Mouse (Mus musculus) cortical plate, adult 2 months (tissue): ENCODE results near the gene Crip2. TPM values are rescaled to one million over a fixed set of nuclear protein-coding genes. Genes with fewer than 3 reads are reported as not detected.

Experiments used
- H3K27ac ChIP-seq: fragments of 200-500 bp; 2 replicates; pipeline ENCODE4 v1.5.1; 2012; ENCODE audit warnings: low read length, control low read depth, inconsistent platforms; ENCODE audit not compliant: insufficient read depth
- H3K4me1 ChIP-seq: fragments of 200-500 bp; 2 replicates; pipeline ENCODE4 v1.6.1; 2011; ENCODE audit warnings: low read length; ENCODE audit not compliant: control insufficient read depth, insufficient read depth
- H3K4me3 ChIP-seq: fragments of 200-500 bp; 2 replicates; pipeline ENCODE4 v1.5.1; 2011; ENCODE audit warnings: mild to moderate bottlenecking, low read length, control low read depth; ENCODE audit not compliant: insufficient read depth
- CTCF ChIP-seq: fragments of 200-500 bp; IDR thresholded peaks from 2 replicates; pipeline ENCODE4 v1.5.1; 2011; ENCODE audit warnings: mild to moderate bottlenecking, control low read depth, low read length; ENCODE audit not compliant: insufficient read depth; ENCODE audit errors: extremely low read depth
- POLR2A ChIP-seq: fragments of 200-500 bp; IDR thresholded peaks from 2 replicates; pipeline ENCODE4 v1.6.1; 2011; ENCODE audit warnings: mild to moderate bottlenecking, low read length, control low read depth; ENCODE audit not compliant: insufficient read depth; ENCODE audit errors: extremely low read depth
- polyA plus RNA-seq: library from polyadenylated mRNA; depleted of rRNA; stranded (reverse); fragments of >200 nt; gene quantifications from 2 replicates; pipeline ENCODE4 v1.2.3, GENCODE M21; 2012; rRNA removed

The Crip2 gene
- 263 and 281 TPM in 2 replicates for polyA plus RNA-seq

DNA sequence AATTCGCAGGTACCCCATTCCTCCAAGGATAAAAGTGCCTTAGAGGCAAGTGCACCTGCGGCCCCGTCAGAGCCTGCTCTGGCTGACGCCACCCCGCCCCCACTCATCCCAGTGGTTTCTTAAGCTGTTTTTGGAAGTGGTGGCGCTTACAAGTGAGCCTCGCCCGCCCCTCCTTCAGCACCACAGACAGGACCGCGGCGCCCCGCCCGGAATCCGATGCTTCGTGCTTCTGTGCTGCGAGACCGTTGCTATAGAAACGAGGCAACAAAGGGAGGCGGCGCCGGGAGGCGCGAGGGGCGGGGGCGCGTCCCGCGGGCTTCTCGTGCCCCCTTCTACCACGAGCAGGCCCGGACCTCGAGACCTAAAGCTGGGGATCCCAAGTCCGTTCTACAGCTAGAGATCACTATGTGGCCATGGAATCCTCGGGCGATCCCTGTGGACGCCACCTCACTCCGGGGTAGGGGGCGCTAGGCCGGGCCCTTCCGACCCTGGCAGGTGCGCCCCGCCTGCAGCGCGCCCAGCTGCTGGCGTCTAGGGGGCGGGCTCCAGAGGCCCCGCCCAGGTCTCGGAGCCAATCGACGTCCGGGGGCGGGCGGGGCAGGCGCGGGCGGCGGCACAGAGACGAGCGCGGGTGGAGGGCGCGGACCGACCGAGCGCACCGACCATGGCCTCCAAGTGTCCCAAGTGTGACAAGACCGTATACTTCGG lies at the start of gene Crip2:
TSS of gene Crip2 (plus strand) at position 329 of the 708 bp plus-strand sequence.
- Histone ChIP-seq H3K4me3 (peak within 1 kb of the TSS; percentile 93), H3K4me1 (peaks cover 8% of the 10 kb centered on the region), H3K27ac (peak within 1 kb of the TSS; percentile 89)
- TF ChIP-seq CTCF (no peak), POLR2A (peak; percentile 58; the same call in 1 of the 2 replicates)

DNA sequence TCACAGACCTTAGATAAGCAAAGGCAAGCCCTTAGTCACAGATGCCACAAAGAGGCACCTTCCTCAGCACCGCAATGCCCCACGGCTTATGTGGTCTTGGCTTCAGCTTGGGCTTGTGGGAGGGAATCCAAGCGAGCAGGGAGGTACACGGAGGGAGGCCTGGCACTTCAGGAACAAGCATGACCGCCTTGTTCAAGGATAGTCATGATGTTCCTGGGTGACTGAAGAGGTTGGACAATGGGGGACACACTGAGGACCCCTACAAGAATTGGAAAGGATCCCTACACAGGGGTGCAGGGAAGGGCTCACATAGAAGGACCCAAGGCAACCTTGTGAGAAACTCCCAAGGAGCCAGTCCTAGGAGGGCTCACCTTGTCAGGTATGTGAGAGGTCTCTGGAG lies 43.0 kb upstream of the Crip2 start:
- Histone ChIP-seq H3K4me3 (peak overlapping the region; percentile 93; the same call in 1 of the 2 replicates), H3K4me1 (peaks cover 9% of the 10 kb centered on the region), H3K27ac (no peak overlapping the region)
- TF ChIP-seq CTCF (no peak), POLR2A (no peak)

DNA sequence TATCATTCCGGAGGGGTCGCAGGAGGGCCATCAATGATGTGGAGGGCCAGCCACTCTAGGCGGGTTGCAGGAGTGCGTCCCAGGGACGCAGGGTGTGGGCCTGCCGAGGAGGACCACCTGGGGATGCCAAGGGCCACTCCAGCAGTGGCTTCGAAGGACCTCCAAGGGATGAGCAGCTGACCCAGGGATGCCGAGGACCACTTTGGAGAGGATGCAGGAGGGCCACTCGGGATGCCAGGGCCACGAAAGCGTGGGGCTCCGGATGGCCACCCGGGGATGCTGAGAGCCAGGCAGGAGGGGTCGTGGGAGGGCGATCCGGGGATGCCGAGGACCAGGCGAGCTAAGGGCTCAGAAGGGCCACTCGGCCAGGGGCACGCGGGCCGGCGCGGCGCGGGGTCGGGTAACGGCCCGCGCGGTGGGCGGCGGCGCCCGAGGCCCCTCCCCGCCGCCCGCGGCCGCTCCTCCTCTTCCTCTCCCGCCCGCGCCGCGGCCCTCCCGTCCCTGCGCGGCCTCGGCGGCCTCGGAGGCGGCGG lies 42.2 kb upstream of the Crip2 start, which contains the start of gene Mta1:
TSS of gene Mta1 (plus strand) at position 530 of the 533 bp plus-strand sequence.
- Histone ChIP-seq H3K27ac (peak within 1 kb of the TSS; percentile 99), H3K4me1 (peaks cover 12% of the 10 kb centered on the region), H3K4me3 (peak within 1 kb of the TSS; percentile 93)
- no peak for TF ChIP-seq CTCF
- TF ChIP-seq POLR2A = no peak

DNA sequence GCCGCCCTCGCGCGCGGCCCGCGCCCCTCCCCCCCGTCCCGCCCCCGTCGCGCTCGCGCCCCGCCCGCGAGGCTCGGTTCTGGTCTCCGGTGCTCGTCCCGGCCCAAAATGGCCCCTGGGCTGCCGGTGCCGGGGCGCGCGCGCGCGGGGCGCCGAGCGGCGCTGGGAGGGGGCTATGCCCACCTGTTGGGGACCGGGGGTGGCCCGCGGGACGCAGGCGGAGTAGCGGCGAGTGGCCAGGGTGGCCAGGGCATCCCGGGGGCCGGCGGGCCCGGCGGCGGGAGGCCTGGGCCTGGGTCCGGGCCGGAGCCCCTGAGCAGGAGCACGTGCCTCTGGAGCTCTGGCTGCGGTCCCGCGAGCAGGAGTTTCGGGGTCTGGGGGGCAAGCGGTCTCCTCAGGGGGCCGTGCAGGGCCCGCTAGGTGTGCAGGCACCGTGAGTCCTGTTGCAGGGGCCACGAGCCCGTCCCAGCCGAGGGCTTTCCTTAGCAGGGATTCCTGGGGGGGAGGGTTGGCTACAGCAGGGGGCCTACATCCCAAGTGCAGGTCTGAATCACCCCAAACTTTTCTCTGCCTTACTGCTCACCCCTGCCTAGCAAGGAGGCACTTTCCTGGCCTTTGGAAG lies 41.4 kb upstream of the Crip2 start:
- Histone ChIP-seq H3K27ac (peak overlapping the region; percentile 41; the same call in 1 of the 2 replicates), H3K4me3 (peak overlapping the region; percentile 93), H3K4me1 (peaks cover 12% of the 10 kb centered on the region)
- TF ChIP-seq POLR2A = no peak
- no peak for TF ChIP-seq CTCF

DNA sequence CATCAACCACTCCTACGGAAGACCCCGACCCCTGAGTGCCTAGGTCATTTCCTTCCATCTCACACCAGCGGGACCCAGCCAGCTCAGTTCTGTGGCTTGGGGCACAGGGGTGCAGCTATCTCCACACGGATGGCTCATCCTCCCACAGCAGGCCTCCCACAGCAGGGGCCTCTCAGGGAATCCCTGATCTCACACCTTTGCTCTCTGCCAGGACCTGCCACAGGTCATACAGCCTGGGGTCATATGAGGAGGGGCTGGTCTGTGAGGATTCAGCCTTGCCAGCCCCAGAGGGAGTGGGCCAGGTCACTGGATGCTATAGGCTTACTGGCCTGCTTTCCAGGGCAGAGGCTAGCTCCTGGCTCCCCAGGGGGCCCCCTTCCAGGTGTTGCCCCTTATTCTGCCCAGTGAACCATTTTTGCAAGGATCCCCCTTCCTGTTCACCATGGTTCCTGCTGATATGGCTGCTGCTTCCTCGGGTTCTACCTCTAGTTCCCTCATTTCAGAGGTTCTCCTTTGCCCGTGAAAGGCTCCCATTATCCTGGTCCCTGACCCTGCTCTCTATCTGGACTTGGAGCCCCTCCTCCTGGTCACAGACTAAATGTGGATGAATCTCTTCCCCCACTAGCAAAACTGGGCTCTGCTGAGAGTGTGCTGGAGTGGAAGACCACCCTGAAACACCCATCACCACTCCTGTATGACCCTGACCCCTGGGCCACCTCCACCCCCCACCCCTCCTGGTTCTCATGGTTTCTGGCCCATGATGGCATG lies 40.4 kb upstream of the Crip2 start:
- TF ChIP-seq CTCF (no peak), POLR2A (no peak)

DNA sequence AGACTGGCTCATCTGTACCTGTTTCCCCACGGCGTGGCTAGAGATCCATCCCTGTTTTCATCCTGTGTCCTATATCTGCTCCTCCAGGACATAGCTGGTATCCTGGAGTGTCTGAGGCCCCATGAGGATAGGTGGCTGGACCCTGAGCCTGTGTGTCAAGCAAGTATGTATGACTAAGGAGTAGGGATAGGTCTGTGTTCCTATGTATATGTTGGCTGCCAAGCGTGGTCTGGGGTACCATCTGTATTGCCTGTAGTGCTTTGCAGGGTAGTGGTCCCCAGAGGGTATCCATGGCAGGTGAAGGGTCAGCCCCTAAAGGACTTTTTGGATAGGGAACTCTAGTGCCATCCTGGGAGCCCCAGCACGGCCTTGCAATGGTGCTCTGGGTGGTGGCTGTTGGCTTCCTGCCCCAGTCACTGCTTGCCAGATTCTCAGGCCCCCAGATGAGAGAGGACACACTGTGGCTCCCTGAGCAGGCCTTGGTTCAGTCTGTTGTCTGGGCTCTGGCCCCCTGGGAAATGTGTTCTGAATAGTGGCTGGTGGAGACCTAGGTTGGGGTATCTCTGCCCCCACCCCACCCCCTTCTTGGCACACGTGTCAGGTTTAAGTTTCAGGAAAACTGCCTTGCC lies 39.5 kb upstream of the Crip2 start:
- Histone ChIP-seq H3K4me3 (no peak overlapping the region), H3K27ac (no peak overlapping the region), H3K4me1 (peaks cover 12% of the 10 kb centered on the region)
- no peak for TF ChIP-seq POLR2A
- no peak for TF ChIP-seq CTCF

More for the DNA sequence above, 40.4 kb upstream of the Crip2 start:
- Histone ChIP-seq H3K27ac (peak overlapping the region; percentile 19; the same call in 1 of the 2 replicates), H3K4me1 (peaks cover 12% of the 10 kb centered on the region), H3K4me3 (peak overlapping the region; percentile 93)

DNA sequence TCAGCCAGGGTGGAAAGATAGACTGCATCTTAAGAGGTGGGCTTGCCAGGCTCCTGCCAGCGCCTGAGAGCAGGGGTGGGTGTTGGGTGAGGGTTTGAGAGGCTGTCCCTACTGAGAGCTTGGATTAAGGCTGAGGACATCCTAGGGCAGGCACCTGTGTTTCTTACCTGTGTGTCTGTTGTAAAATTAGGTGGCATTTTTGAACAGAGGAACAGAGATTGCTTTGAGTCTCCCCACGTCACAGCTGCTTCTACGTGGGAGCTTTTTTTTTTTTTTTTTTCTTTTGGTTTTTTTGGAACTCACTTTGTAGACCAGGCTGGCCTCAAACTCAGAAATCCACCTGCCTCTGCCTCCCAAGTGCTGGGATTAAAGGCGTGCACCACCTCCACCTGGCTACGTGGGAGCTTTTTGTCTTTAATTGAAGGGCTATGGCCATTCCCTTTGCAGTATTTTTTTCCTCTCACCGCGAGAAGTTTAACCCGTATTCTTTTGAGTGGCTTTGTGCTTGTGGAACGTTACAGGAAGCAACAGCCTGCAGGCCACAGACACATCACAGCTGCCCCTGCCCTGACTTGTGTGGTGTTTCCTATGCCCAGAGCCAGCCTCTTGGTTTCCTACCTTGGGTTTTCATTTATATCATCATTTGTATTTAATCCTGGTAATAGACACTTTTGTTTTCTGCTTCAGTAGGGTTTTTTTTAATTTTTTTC lies 38.6 kb upstream of the Crip2 start:
- Histone ChIP-seq H3K4me3 (no peak overlapping the region), H3K27ac (no peak overlapping the region; the same call in 1 of the 2 replicates), H3K4me1 (peaks cover 12% of the 10 kb centered on the region)
- no peak for TF ChIP-seq CTCF
- TF ChIP-seq POLR2A = no peak

DNA sequence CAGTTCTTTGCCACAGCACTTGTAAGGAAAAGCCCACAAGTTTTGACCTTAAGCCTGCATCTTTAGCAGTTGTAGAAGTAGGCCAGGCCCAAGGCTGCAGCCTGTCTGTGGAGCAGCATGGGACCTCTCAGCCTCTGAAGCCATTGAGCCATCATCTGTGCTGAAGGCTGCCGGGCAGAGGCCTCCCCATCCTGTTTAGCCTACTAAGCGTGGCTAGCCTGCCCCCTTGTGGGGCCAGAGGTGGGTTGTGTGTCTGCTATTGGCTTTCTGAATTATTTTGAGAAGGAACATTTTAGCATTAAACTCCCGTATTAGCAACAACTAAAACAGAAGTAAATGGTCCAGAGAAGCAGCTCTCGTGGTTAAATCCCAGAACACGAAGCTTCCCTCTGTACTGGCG lies 37.6 kb upstream of the Crip2 start:
- H3K4me3 ChIP-seq = no peak overlapping the region
- H3K4me1 ChIP-seq = peaks cover 15% of the 10 kb centered on the region
- no peak overlapping the region for H3K27ac ChIP-seq
- TF ChIP-seq CTCF = peak; percentile 61
- no peak for TF ChIP-seq POLR2A

DNA sequence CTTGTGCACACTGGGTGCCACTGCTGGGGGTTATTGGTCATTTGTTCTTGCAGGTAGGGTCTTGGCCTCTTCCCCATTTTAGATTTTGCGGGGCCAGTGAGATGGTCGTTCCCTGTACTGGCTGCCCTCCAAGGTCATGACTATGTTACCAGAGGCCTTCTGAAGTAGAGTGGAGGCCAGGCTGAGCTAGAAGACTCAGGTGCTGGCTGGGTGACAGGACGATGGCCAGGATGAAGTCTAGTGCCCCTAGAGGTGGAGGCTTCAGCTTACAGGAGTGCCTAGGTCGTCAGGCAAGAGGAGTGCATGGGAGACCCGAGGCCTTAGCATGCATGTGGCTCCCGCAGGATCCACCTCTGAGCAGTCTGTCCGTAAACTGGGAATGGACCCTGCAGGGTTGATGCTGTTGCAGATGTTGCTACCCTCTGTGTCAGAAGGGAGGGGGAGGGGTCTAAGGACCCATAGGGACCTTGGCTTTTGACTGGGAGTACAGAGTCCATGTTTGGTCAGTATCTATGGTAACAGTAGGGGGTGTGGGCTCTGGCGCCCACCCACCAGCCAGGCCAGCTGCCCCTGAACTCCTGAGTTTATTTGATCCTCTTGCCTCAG lies 36.1 kb upstream of the Crip2 start:
- peak; percentile 24; the same call in 1 of the 2 replicates for TF ChIP-seq CTCF
- no peak for TF ChIP-seq POLR2A
- H3K4me1 ChIP-seq = peaks cover 20% of the 10 kb centered on the region
- H3K27ac ChIP-seq = no peak overlapping the region
- H3K4me3 ChIP-seq = no peak overlapping the region
